Mouse (Mus musculus): ENCODE measurements at regions not wholly inside any gene's neighbourhood (a gene's known extent, or its start where the extent isn't known, plus 50 kb on each side); places are given as distances from the start of the nearest gene placed in this dataset.

GRCm38 (mm10) chr10:37914780-37915179, 776.1 kb upstream of the Marcks start:
- TF ChIP-seq GATA1 (IDR thresholded peaks at IDR 0.05; ENCODE audit: low read depth, low read length), result no peak
- no peak for TF ChIP-seq MAZ (IDR thresholded peaks at IDR 0.05; ENCODE audit: low read depth, low read length)
- TF ChIP-seq MAX (IDR thresholded peaks at IDR 0.05; ENCODE audit: low read length), result no peak
- TF ChIP-seq POLR2AphosphoS5 (IDR thresholded peaks at IDR 0.05; ENCODE audit: borderline replicate concordance, low read depth, low read length), result no peak
- no peak for TF ChIP-seq TBP (IDR thresholded peaks at IDR 0.05; ENCODE audit: low read depth, low read length)
- no peak for TF ChIP-seq RAD21 (IDR thresholded peaks at IDR 0.05; ENCODE audit: low read depth, low read length)
- TF ChIP-seq NELFE (IDR thresholded peaks at IDR 0.05; ENCODE audit: low read depth, low read length), result no peak
- no peak for TF ChIP-seq NRF1 (IDR thresholded peaks at IDR 0.05; ENCODE audit: insufficient read depth, low read depth, low read length, poor library complexity, severe bottlenecking)
- no peak for TF ChIP-seq CHD2 (IDR thresholded peaks at IDR 0.05; ENCODE audit: low read length)
- no peak for TF ChIP-seq USF1 (IDR thresholded peaks at IDR 0.05; ENCODE audit: low read depth, low read length)
- TF ChIP-seq ZMIZ1 (IDR thresholded peaks at IDR 0.05; ENCODE audit: low read depth, low read length), result no peak
- TF ChIP-seq MAFK (IDR thresholded peaks at IDR 0.05; ENCODE audit: borderline replicate concordance, low read depth, low read length), result no peak
- no peak for TF ChIP-seq GABPA (IDR thresholded peaks at IDR 0.05; ENCODE audit: low read depth, low read length)
- TF ChIP-seq POLR2AphosphoS2 (IDR thresholded peaks at IDR 0.05; ENCODE audit: low read length), result no peak
- TF ChIP-seq MXI1 (IDR thresholded peaks at IDR 0.05; ENCODE audit: low read depth, low read length), result no peak

GRCm38 (mm10) chr10:37911669-37912068, 772.9 kb upstream of the Marcks start:
- no peaks in the 10 kb centered on the region for H3K27me3 ChIP-seq (ENCODE audit: control insufficient read depth in 1 of 2, insufficient read depth in 2 of 2, low read length in 2 of 2)
- H3K4me3 ChIP-seq (ENCODE audit: control insufficient read depth in 1 of 2, insufficient read depth in 1 of 2, low read depth in 2 of 2, low read length in 2 of 2), result no peak overlapping the region
- TF ChIP-seq GABPA (IDR thresholded peaks at IDR 0.05; ENCODE audit: low read depth, low read length), result no peak
- TF ChIP-seq ZNF384 (IDR thresholded peaks at IDR 0.05; ENCODE audit: low read depth, low read length), result no peak
- no peak for TF ChIP-seq CHD1 (IDR thresholded peaks at IDR 0.05; ENCODE audit: low read depth, low read length)
- TF ChIP-seq CHD2 (IDR thresholded peaks at IDR 0.05; ENCODE audit: low read length), result no peak
- TF ChIP-seq ZMIZ1 (IDR thresholded peaks at IDR 0.05; ENCODE audit: low read depth, low read length), result no peak
- no peak for TF ChIP-seq MAX (IDR thresholded peaks at IDR 0.05; ENCODE audit: low read length)
- TF ChIP-seq ZC3H11A (IDR thresholded peaks at IDR 0.05; ENCODE audit: low read depth, low read length), result no peak
- no peak for TF ChIP-seq HCFC1 (IDR thresholded peaks at IDR 0.05; ENCODE audit: low read depth, low read length)
- H3K4me1 ChIP-seq (ENCODE audit: control insufficient read depth in 1 of 2, insufficient read depth in 2 of 2, low read length in 2 of 2), result no peaks in the 10 kb centered on the region
- no peak overlapping the region for H3K27ac ChIP-seq (ENCODE audit: control insufficient read depth, low read depth, low read length)
- H3K9me3 ChIP-seq (replicated peaks; ENCODE audit: insufficient read depth, low read length), result no peaks in the 10 kb centered on the region
- no peak for DNase-seq (ENCODE audit: low read depth, low spot score)
- H3K9ac ChIP-seq (ENCODE audit: control insufficient read depth, low read depth, low read length, poor library complexity, severe bottlenecking), result no peak overlapping the region
- no peaks in the 10 kb centered on the region for H3K36me3 ChIP-seq (ENCODE audit: control insufficient read depth in 1 of 2, insufficient read depth in 2 of 2, low read length in 2 of 2)
- no peaks in the 10 kb centered on the region for H3K79me2 ChIP-seq (ENCODE audit: control insufficient read depth, insufficient read depth, low read length, poor library complexity)

More at GRCm38 (mm10) chr10:37914780-37915179, 776.1 kb upstream of the Marcks start:
- H3K27ac ChIP-seq (ENCODE audit: control insufficient read depth, low read depth, low read length), result no peak overlapping the region
- no peak overlapping the region for H3K4me3 ChIP-seq (ENCODE audit: control insufficient read depth in 1 of 2, insufficient read depth in 1 of 2, low read depth in 2 of 2, low read length in 2 of 2)
- DNase-seq (ENCODE audit: low read depth, low spot score), result no peak
- no peak overlapping the region for H3K9ac ChIP-seq (ENCODE audit: control insufficient read depth, low read depth, low read length, poor library complexity, severe bottlenecking)
- H3K9me3 ChIP-seq (replicated peaks; ENCODE audit: insufficient read depth, low read length), result no peaks in the 10 kb centered on the region
- no peaks in the 10 kb centered on the region for H3K36me3 ChIP-seq (ENCODE audit: control insufficient read depth in 1 of 2, insufficient read depth in 2 of 2, low read length in 2 of 2)
- H3K4me1 ChIP-seq (ENCODE audit: control insufficient read depth in 1 of 2, insufficient read depth in 2 of 2, low read length in 2 of 2), result no peaks in the 10 kb centered on the region
- no peaks in the 10 kb centered on the region for H3K79me2 ChIP-seq (ENCODE audit: control insufficient read depth, insufficient read depth, low read length, poor library complexity)
- no peaks in the 10 kb centered on the region for H3K27me3 ChIP-seq (ENCODE audit: control insufficient read depth in 1 of 2, insufficient read depth in 2 of 2, low read length in 2 of 2)
